Mouse (Mus musculus): ENCODE results near the gene Gm4884.
"Not testable (repeated sequence)": the region's sequence is repeated elsewhere in the genome, so short reads cannot be mapped to it uniquely, and the experiment has no call there.

DNA sequence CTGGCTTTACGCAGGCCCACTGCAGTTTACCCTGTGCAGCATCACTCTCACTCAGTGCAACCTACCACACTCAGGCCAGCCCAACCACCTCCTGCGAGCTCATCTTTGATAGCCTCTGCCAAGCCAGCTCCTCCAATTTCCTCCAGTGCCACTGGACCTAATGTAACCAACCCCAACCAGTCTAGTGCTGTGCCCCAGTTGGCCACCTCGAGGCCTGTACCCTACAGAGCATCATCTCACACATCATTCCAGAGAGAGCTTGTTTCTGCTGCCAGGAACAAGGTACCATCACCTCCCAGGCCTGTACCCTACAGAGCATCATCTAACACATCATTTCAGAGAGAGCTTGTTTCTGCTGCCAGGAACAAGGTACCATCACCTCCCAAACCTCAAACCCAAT, 11.5 kb downstream of the Gm4884 start:
- TF ChIP-seq CTCF (IDR thresholded peaks at IDR 0.05; ENCODE audit: borderline replicate concordance, insufficient read depth, low read length); POLR2A (IDR thresholded peaks at IDR 0.05; ENCODE audit: low read depth, low read length): not testable (repeated sequence)

Data from embryonic fibroblast, embryonic 13.5 days (primary cell).